Mouse (Mus musculus): ENCODE results near the gene Gm21731. TPM values are rescaled to one million over a fixed set of nuclear protein-coding genes. Genes with fewer than 3 reads are reported as not detected.

The Gm21731 gene
- polyA plus RNA-seq (2012; rRNA removed): not detected in 2 replicates

DNA sequence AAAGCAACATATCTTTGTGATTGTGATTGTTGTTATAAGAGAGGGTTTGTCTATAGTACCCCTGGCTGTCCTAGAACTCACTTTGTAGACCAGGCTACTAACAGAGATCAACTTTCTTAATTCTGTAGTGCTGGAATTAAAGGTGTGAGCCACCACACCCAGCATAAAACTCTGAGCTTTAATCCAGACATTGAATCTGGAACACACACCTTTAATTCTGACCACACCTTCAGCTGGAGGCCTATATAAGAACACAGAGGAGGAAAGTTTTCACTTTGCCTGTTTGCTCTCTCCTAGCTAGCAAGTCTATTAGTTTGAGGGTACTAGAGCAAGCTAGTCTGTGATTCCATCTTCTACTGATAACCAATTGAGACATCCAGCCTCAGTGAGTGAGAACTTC lies at the start of gene Gm21731:
Gene Gm21731, plus strand, starts transcription at position 301 of the 400 bp plus-strand sequence.

DNA sequence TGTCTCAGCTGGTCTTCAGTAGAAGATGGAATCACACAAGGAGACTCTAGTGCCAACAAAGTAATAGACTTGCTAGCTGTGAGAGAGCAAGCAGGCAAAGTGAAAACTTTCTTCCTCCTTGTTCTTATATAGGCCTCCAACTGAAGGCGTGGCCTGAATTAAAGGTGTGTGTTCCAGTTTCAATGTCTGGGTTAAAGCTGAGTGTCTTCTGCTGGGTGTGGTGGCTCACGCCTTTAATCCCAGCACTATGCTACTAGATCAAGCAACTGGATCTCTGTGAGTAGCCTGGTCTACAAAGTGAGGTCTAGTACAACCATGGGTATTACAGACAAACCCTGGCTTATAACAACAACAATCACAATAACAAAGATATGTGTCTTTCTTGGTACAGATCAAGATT lies 23.1 kb upstream of the Gm21731 start, which contains the start of gene Gm21762:
Gene Gm21762, minus strand, starts transcription at position 101 of the 400 bp plus-strand sequence.

DNA sequence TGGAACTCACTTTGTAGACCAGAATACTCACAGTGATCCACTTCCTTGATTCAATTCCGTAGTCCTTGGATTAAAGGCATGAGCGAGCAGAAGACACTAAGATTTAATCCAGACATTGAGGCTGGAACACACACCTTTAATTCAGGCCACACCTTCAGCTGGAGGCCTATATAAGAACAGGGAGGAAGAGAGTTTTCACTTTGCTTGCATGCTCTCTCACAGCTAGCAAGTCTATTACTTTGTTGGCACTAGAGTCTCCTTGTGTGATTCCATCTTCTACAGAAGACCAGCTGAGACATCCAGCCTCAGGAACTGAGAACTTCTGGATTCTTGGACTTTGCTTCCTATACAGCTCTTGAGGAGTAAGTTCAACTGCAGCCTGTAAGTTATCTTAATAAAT lies 24.0 kb downstream of the Gm21731 start, which contains the start of gene AF067061:
Gene AF067061, plus strand, starts transcription at position 245 of the 400 bp plus-strand sequence.

Other genes with a start within 250 kb of the Gm21731 start
- 0.29 TPM in 1 of 2 replicates, not detected in the other for gene Gm36079, start 212.1 kb upstream of the Gm21731 start, polyA plus RNA-seq (2012; rRNA removed)
- 0.04 TPM in 2 replicates for gene Gm21188, start 186.9 kb upstream of the Gm21731 start, polyA plus RNA-seq (2012; rRNA removed)
- not detected in 2 replicates for gene Gm20767, start 98.9 kb upstream of the Gm21731 start, polyA plus RNA-seq (2012; rRNA removed)
- gene Gm21818, start 66.7 kb upstream of the Gm21731 start, polyA plus RNA-seq (2012; rRNA removed): not detected in 2 replicates
- not detected in 2 replicates for gene Gm21762, start 23.2 kb upstream of the Gm21731 start, polyA plus RNA-seq (2012; rRNA removed)
- gene AF067061, start 24.0 kb downstream of the Gm21731 start, polyA plus RNA-seq (2012; rRNA removed): not detected in 2 replicates
- gene BC147527, start 61.3 kb downstream of the Gm21731 start, polyA plus RNA-seq (2012; rRNA removed): not detected in 2 replicates
- gene Tcstv3, start 77.8 kb downstream of the Gm21731 start, polyA plus RNA-seq (2012; rRNA removed): not detected in 2 replicates